Mouse (Mus musculus) heart, embryonic 11.5 days (tissue): ENCODE results near the gene 1700020L24Rik. TPM values are rescaled to one million over a fixed set of nuclear protein-coding genes. Genes with fewer than 3 reads are reported as not detected.

Source experiments
- ATAC-seq: fragments of 200-750 bp; cut with Nextera tagmentation; replicated peaks from 2 replicates; pipeline ENCODE4 v1.8.0; 2017; ENCODE audit warnings: moderate library complexity; ENCODE audit not compliant: insufficient number of reproducible peaks, low FRiP score, low TSS enrichment
- H3K27ac ChIP-seq: fragments of 300-500 bp; sonication (generic); 2 replicates; pipeline ENCODE4 v1.5.1; 2014; ENCODE audit warnings: mild to moderate bottlenecking, low read depth, low read length
- H3K27me3 ChIP-seq: fragments of 300-500 bp; sonication (generic); 2 replicates; pipeline ENCODE4 v1.6.1; 2014; ENCODE audit warnings: mild to moderate bottlenecking, low read length, mixed read lengths; ENCODE audit not compliant: control insufficient read depth, insufficient read depth
- H3K36me3 ChIP-seq: fragments of 300-500 bp; sonication (generic); 2 replicates; pipeline ENCODE4 v1.6.1; 2014; ENCODE audit warnings: mild to moderate bottlenecking, low read length, moderate library complexity, mixed read lengths; ENCODE audit not compliant: control insufficient read depth, insufficient read depth
- H3K4me1 ChIP-seq: fragments of 300-500 bp; sonication (generic); 2 replicates; pipeline ENCODE4 v1.6.1; 2014; ENCODE audit warnings: low read length; ENCODE audit not compliant: control insufficient read depth, insufficient read depth
- H3K4me2 ChIP-seq: fragments of 300-500 bp; sonication (generic); 2 replicates; pipeline ENCODE4 v1.6.1; 2014; ENCODE audit warnings: mild to moderate bottlenecking, moderate library complexity
- H3K4me3 ChIP-seq: fragments of 300-500 bp; sonication (generic); 2 replicates; pipeline ENCODE4 v1.5.1; 2014; ENCODE audit warnings: low read depth, low read length
- H3K9ac ChIP-seq: fragments of 300-500 bp; sonication (generic); 2 replicates; pipeline ENCODE4 v1.6.1; 2014; ENCODE audit warnings: mild to moderate bottlenecking, low read depth, low read length, moderate library complexity
- H3K9me3 ChIP-seq: fragments of 300-500 bp; sonication (generic); replicated peaks from 2 replicates; pipeline ENCODE4 v1.6.1; 2016; ENCODE audit warnings: low read length; ENCODE audit not compliant: control insufficient read depth
- WGBS: fragments of 180-500 bp; shearing (Covaris S2); extraction: QIAGEN DNeasy Blood & Tissue Kit; methylation state at CpG from one replicate; pipeline ENCODE4 v1.1.7; 2014; ENCODE audit not compliant: insufficient replicate concordance; 5-methylcytosine and 5-hydroxymethylcytosine counted together
- polyA plus RNA-seq: library from polyadenylated mRNA; unstranded; fragments of >200 nt; fragmentation: Nextera tagmentation; extraction: Ambion mirVana; gene quantifications from 2 replicates; pipeline ENCODE4 v1.2.1, GENCODE M21; 2014

1700020L24Rik gene
- polyA plus RNA-seq, 1 experiment from 2014 or later = 2.3 TPM

DNA sequence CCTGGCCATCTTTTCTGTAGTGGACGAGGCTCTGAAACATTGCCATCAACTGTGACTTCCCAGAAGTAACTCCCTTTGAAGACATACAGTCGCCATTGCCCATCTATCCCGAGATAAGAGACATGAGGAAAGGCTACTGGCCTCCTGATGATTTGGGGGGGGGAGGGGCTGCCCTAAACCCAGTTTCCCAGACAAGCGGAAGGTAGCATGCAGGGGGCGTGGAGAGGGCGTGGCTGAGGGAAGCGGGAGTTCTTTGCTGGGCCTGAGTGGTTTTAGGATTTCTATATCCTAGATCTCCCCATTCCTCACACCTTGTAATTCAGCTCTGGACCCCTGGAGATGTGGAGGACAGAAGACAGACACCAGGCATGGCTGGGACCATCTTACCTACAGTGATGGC lies 6.3 kb downstream of the 1700020L24Rik start:
- Histone ChIP-seq H3K36me3 (no peaks in the 10 kb centered on the region), H3K27ac (no peak overlapping the region), H3K4me1 (peaks cover 47% of the 10 kb centered on the region), H3K4me2 (peak overlapping the region; percentile 54; the same call in 1 of the 2 replicates), H3K4me3 (no peak overlapping the region), H3K9ac (no peak overlapping the region), H3K9me3 (no peaks in the 10 kb centered on the region), H3K27me3 (peaks cover 32% of the 10 kb centered on the region)
- no peak for ATAC-seq
- WGBS = 3% methylated on average over 7 of the region's 7 CpGs

DNA sequence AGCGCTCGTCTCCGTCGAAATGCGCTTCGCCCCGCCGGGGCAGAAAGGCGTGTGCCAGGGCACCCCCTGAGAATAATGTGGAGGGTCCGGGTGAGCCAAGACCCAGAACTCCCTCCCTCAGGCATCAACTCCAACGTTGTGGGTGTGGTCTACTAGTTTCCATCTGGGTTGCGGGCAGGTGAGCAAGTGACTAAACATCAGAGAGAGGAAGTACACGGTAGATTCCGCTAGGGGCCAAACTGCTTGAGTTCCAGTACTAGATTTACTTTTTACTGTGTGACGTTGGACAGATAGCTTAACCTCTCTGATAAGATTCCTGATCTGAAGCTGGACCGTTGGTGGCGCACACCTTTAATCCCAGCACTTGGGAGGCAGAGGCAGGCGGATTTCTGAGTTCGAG lies 7.5 kb downstream of the 1700020L24Rik start:
- peaks cover 57% of the 10 kb centered on the region for H3K4me1 ChIP-seq

DNA sequence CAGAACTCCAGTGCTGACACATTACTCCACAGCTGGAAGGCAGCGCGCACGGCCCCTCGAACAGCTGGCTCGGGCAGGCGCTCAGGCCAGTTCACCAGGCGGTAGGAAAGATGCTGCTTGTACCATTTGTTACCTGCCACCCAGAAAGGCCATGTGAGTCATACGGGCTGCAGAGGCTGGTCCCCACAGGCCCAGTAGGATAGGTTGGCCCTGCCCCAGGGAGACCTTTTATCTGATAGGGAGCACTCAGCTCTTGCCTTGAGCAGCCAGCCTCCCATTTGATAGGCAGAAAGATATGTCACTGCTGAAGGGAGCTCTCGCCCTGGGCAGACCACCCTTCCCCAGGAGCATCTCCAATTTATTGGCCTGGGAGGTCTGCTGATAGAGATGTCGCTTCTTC lies 10.1 kb downstream of the 1700020L24Rik start:
- no peak for ATAC-seq
- Histone ChIP-seq H3K4me3 (no peak overlapping the region), H3K4me1 (peaks cover 48% of the 10 kb centered on the region), H3K36me3 (no peaks in the 10 kb centered on the region), H3K9ac (no peak overlapping the region), H3K27ac (no peak overlapping the region), H3K4me2 (no peak overlapping the region), H3K27me3 (peaks cover 15% of the 10 kb centered on the region), H3K9me3 (no peaks in the 10 kb centered on the region)
- 70% methylated on average over 10 of the region's 10 CpGs for WGBS

More for the DNA sequence above, 7.5 kb downstream of the 1700020L24Rik start:
- peak overlapping the region; percentile 54 for H3K4me2 ChIP-seq
- H3K27me3 ChIP-seq = peaks cover 32% of the 10 kb centered on the region
- no peak overlapping the region for H3K9ac ChIP-seq
- 26% methylated on average over 19 of the region's 19 CpGs for WGBS
- no peak for ATAC-seq
- peak overlapping the region; percentile 24 for H3K4me3 ChIP-seq
- H3K27ac ChIP-seq = no peak overlapping the region
- H3K36me3 ChIP-seq = no peaks in the 10 kb centered on the region
- H3K9me3 ChIP-seq = no peaks in the 10 kb centered on the region

DNA sequence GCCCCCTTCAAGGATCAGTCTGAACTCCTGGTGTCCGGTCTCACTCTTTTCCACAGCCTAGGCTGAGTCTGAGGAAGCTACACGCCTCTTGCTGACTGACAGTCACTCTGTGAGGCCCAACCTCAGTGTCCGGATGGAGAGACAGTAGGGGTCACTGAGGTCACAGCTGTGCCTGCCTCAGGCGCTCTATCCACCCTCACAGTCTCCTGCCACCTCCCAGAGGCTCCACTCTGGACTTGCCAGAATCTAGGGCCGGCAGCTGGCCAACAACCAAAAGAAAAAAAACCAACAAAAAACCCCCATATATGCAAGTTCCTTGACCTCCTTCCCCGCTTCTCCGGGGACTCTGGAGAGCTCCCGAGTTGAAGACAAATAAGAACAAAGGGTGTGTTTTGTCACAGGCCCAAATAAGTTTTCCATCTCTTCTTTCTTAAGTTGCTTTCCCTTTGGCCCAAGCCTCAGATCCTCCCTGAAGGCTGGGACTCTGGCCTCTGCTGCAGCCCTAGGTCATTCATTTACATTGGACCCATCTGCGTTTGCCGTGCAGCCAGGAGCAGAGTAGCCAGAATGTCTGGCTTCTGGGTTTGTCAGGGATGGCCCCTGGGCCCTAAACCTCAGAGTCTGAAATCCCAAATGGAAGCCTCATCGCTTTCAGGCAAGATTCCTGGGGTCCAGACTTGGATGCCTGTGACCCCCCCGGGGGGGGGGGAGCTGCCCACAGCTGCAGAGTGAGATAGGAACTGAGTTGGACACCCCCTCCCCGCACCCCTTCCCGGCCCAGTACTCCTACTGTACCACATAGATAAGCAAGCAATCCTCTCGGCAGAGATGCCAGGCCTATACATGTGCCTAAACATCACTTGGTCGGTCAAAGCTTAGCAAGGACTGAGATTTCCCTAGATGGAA lies 10.8 kb downstream of the 1700020L24Rik start:
- 0 out of 2 replicates have a peak, but pooled peaks have one; percentile 27 for ATAC-seq
- H3K4me1 ChIP-seq = peaks cover 48% of the 10 kb centered on the region

DNA sequence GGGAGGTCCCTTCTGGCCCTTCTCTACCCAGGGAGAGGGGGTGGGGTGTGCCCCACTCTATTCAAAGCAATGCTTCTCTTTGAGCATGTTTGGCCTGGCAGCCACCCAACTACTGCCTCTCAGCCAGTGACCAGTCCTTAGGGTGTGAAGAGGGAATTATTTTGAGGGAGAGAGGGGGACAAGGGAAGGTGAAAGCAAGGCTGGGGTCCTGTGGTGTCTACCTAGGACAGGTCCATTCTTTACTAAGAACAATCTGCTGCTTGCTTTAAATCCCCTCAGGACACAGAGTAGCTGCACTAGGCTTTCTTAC lies 11.4 kb downstream of the 1700020L24Rik start:
- no peaks in the 10 kb centered on the region for H3K36me3 ChIP-seq
- H3K4me3 ChIP-seq = no peak overlapping the region
- H3K27ac ChIP-seq = peak overlapping the region; percentile 73
- no peak overlapping the region; the same call in 1 of the 2 replicates for H3K4me2 ChIP-seq
- H3K9ac ChIP-seq = no peak overlapping the region
- H3K4me1 ChIP-seq = peaks cover 42% of the 10 kb centered on the region
- ATAC-seq = peak; percentile 54
- H3K27me3 ChIP-seq = peaks cover 6% of the 10 kb centered on the region
- H3K9me3 ChIP-seq = no peaks in the 10 kb centered on the region

More for the DNA sequence above, 10.8 kb downstream of the 1700020L24Rik start:
- H3K9ac ChIP-seq = 0 out of 2 replicates have a peak overlapping the region, but pooled peaks have one; percentile 10
- no peak overlapping the region for H3K4me3 ChIP-seq
- H3K27ac ChIP-seq = peak overlapping the region; percentile 73
- H3K27me3 ChIP-seq = peaks cover 12% of the 10 kb centered on the region
- H3K36me3 ChIP-seq = no peaks in the 10 kb centered on the region
- WGBS = 30% methylated on average over 16 of the region's 16 CpGs
- H3K4me2 ChIP-seq = no peak overlapping the region; the same call in none of the 2 replicates
- H3K9me3 ChIP-seq = no peaks in the 10 kb centered on the region

DNA sequence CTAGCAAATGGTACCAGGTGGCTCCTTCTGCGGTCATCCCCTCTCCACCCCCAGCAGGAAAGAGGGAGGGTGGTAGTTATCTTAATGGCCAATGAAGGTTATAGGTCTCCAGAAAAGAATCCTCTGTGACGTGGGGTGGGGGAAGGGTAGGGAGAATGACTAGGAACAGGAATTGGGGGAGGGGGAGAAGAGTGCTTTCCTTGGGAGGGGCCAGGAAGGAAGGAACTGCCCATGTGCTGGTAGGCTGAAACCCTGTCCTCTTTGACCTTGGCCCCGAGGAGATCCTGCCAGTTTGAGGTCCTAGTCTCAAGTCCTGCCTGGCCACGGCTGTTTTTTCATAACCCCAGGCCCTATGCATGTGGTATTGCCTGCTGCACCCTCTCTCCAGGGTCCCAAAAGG lies 11.8 kb downstream of the 1700020L24Rik start:
- Histone ChIP-seq H3K9me3 (no peaks in the 10 kb centered on the region), H3K27me3 (peaks cover 3% of the 10 kb centered on the region; the same call in 1 of the 2 replicates), H3K4me2 (no peak overlapping the region), H3K36me3 (no peaks in the 10 kb centered on the region), H3K4me1 (peaks cover 42% of the 10 kb centered on the region), H3K27ac (peak overlapping the region; percentile 25; the same call in 1 of the 2 replicates), H3K9ac (no peak overlapping the region), H3K4me3 (no peak overlapping the region)
- 31% methylated on average over 4 of the region's 4 CpGs for WGBS
- peak; percentile 40; the same call in 1 of the 2 replicates for ATAC-seq

DNA sequence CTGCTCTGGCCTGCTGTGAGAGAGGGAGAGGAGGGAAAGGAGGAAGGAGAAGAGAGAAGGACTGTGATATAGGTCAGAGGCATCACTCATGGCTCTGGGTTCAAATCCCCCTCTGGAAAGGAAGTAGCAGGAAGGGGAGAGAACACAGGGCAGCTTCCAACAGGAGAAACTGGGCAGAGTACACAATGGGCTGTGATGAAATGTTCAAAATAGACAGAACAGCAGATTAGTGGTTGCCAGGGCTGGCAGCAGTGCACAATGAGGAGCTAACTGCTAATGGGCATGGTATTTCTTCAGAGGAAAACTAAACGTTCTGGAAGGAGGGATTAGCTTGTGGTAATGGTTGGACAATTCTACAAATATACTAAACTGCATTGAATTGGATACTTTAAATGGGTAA lies 13.1 kb downstream of the 1700020L24Rik start:
- no peak overlapping the region for H3K27ac ChIP-seq
- no peaks in the 10 kb centered on the region for H3K9me3 ChIP-seq
- H3K27me3 ChIP-seq = peaks cover 1% of the 10 kb centered on the region; the same call in 1 of the 2 replicates
- H3K4me1 ChIP-seq = peaks cover 48% of the 10 kb centered on the region
- no peak overlapping the region for H3K4me3 ChIP-seq
- no peak for ATAC-seq
- H3K36me3 ChIP-seq = no peaks in the 10 kb centered on the region
- no peak overlapping the region for H3K9ac ChIP-seq
- 36% methylated on average over 1 of the region's 1 CpGs for WGBS
- no peak overlapping the region for H3K4me2 ChIP-seq

DNA sequence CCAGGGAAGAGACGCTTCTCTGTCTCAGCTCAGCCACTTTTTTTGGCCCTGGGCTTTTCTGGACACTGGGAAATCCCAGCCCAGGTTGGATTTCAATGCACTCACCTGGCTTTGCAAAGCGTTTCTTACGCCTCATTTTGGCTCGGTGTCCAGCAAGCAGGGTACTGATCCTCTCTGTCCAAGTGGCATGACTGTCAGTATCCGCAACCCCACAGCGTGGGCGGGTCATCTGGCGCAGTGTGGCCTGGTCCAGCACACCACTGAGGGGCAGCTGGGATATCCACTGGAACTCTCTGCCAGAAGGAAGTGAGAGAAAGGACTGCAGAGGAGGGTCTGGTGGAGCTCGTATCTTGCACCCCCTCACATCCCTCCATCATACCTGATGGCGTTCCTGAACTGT lies 13.8 kb downstream of the 1700020L24Rik start:
- ATAC-seq = no peak
- H3K27me3 ChIP-seq = no peaks in the 10 kb centered on the region
- H3K9me3 ChIP-seq = no peaks in the 10 kb centered on the region
- peaks cover 49% of the 10 kb centered on the region for H3K4me1 ChIP-seq
- H3K4me3 ChIP-seq = no peak overlapping the region
- H3K4me2 ChIP-seq = no peak overlapping the region
- no peaks in the 10 kb centered on the region for H3K36me3 ChIP-seq
- H3K9ac ChIP-seq = no peak overlapping the region
- no peak overlapping the region for H3K27ac ChIP-seq
- 84% methylated on average over 10 of the region's 10 CpGs for WGBS
